Mouse (Mus musculus) lung, postnatal 14 days (tissue): ENCODE measurements at regions not wholly inside any gene's neighbourhood (a gene's known extent, or its start where the extent isn't known, plus 50 kb on each side); places are given as distances from the start of the nearest gene placed in this dataset.

Experiments used
- DNase-seq: peaks from one replicate; pipeline ENCODE4 v3.0.0; 2021

- peak; percentile 28 for DNase-seq
Observed at GRCm38 (mm10) chr6:126481257-126481656, 54.0 kb downstream of the Kcna5 start.

DNA sequence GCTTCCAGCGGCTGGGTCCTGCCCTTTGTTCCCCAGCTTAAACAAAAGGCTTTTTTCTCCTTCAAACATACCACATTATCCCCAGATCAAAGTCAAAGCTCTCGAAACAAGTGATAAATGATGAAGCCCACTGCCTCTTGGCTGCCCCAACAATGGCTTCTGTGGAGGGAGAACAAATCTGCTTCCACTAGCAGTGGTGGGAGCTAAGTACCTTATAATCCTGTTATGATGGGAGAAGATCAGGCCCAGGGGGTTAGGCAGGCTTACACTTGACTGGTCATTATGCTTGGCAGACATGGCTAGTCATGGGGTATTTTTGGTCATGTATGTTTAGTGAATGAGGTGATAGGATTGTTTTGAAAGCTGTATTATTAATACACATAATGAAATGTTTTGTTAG is 57.7 kb downstream of the Kcna5 start:
- no peak for DNase-seq

GRCm38 (mm10) chr6:126476758-126477157 is 58.5 kb downstream of the Kcna5 start:
- no peak for DNase-seq

- DNase-seq, result no peak
Observed at GRCm38 (mm10) chr6:126475555-126475954, 59.7 kb downstream of the Kcna5 start.

DNA sequence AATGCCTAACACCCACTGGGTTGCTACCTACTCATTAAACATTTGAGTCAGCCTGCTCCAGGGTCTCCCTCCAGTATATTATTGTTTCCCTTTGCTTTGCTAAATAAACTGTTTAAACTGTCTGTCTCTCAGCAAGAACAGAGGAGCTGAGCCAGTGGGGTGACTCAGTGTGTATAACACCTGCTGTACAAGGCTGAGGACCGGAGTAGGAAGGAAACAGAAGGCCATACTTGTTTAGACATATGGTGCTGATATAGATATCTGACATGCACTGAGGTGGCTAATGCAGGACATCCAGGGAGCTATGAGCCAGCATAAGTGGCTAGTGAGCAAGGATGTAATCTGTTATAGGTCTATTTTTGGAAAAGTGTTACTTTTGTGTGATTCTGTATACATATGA is 81.5 kb downstream of the Kcna5 start:
- no peak for DNase-seq

- no peak for DNase-seq
Observed at GRCm38 (mm10) chr6:126445519-126445918, 89.7 kb downstream of the Kcna5 start.

DNA sequence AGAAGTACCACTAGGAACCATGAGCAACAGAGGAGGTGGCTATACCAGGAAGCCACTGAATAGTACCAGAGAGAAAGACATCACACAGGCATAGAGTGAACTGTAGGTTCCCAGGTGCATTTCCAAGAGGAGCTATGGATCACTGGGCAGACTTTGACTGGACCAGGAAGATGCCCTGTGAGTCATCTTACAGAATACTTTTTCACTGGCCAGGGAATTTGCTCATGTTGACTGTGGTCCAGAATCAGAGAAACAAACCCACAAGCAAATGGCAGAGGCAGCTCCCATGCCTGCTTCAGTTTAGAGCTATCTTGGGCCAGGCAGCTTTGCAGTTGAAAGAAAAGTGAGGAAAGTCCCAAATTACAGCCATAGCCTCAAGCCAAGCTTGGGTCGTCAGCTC is 95.0 kb downstream of the Kcna5 start:
- DNase-seq, result no peak

DNA sequence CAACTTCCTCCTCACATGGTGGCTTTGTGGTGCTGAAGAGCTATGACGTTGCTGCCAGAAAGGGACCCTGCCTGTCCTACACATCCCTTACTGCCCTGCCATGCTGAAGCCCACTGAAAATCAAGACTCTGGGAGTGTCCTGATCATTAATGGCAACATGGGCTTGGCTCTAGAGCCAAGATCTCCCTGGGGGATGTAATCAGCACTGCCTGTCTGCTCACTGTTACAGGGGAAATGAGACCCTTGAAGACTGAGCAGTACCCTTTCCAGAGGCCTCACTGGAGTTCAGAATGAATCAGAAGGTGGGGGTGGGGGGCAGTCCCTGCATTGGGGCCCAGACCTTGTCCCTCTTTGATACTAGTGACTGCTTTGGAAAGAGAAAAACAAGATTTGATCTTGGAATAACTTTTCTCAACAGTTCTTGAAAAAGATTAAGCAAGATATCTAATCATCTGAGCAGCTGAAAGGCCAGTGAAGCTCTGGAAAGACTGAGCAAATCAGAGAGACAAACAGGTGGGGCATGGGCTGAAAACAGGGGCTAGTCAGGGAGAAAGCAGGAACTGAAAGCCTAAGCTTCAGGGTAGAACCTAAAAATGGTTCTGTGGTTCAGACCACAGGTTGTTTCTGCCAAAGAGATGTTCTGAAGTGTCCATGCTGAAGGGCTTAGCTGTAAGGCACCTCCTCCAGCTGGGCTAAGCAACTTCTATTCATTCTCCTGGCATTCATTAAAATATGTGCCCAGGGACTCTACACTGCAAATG is 97.1 kb downstream of the Kcna5 start:
- no peak for DNase-seq

- no peak for DNase-seq
Observed at GRCm38 (mm10) chr6:126427208-126427607, 108.0 kb downstream of the Kcna5 start.

DNA sequence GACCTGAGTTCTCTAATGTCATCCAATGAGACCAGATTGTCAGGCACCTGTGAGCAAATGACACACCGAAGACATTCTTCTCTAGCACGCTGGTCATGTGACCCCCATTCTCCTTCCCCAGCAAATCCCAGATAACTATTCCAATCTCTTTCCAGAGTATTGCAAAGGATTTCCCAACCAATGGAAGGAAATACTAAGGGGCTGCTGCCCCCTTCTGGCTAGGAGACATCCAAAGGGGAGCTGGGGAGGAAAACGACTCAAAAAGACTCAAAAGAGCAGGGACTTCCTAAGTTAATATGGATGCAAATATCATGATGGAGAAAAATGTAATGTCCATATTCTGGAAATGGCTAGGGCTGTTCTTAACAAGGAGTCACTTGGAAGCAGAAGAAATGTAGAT is 129.5 kb downstream of the Kcna5 start:
- peak; percentile 54 for DNase-seq

DNA sequence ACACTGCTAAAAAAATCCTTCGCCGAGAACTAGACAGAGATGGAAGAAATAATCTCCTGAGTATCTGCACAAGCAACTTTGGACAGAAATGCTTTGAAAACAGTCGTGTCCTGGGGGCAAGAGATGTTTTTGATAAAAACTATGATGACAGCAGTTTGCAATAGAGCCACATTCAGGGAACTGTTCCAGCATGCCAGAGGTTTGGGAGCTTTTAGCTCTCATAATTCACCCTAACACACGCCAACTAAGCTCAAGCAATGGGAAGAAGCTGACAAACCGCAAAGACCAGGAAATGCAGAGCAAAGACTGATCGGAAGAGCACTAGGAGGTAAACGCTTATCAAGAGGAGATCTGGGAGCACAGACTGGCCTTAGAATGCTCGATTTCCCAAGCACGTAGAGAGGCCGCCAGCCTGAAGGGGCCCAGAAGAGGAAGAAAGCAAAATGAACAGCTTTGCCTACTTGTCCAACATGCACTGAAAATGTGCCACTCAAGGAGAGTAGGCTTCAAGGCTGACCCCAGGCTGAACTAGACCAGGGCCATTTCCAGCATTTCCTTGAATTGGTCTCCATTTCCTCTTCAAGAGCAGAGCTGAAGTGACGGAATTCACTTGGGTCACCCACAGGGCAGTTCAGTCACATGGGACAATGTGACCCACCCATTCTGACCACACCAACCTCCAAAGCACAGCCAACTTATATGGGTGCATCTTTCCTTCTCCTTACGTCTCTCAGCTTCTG is 130.7 kb downstream of the Kcna5 start:
- DNase-seq, result peak; percentile 24

DNA sequence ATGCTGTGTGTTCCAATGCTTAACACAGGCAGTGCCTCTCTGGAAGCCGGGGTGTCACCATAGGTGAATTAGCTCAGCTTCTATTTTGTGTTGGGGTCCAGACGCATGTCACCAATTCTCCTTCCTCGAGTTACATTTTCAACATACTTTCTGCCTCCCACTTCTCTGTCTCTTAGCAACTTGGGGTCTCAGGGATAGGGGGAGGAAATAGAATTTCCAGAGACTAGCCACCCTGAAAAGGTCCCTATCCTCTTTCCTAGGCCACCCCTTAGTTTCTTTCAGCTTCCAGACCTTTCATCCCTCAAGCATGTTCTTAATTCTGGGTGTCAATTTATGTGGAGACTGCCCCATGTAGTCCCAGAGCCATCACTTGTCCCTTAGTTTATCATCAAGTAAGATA is 135.6 kb downstream of the Kcna5 start:
- DNase-seq, result no peak

DNA sequence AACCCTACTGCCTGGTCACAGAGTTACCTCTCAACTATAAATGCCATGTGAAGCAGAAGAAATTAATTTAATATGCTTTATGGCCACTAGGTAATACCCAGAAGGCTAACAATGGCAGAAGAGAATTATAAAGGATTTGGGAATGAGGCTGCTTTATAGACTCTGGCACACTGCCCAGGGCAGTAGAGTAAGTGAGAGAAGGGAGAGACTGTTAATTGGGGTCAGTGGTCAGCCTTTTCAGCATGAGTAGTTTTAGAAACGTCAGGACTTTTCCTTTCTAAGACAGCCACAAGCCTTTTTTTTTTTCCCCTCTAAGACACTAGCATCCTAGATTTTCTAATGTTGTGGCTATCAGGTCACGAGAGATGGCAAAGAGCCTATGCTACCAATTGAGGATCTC is 136.6 kb downstream of the Kcna5 start:
- no peak for DNase-seq

DNA sequence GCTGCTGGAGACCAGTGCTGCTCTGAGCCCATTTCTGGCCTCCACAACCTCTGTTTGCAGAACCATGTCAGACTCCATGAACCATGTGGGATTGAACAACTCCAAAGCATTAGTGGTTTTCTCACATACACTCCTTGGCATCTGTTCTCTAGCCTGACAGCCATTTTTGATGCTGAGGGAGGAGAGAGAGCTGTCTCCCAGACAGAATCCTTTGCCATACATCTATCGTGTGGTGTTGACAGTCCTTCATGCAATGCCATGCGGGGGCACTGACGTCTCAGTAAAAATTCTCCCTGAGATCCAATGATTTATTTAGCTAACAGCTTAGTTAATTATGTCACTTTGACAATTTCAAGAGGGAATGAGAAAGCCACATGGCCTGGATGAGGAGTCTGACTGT is 140.2 kb downstream of the Kcna5 start:
- no peak for DNase-seq

DNA sequence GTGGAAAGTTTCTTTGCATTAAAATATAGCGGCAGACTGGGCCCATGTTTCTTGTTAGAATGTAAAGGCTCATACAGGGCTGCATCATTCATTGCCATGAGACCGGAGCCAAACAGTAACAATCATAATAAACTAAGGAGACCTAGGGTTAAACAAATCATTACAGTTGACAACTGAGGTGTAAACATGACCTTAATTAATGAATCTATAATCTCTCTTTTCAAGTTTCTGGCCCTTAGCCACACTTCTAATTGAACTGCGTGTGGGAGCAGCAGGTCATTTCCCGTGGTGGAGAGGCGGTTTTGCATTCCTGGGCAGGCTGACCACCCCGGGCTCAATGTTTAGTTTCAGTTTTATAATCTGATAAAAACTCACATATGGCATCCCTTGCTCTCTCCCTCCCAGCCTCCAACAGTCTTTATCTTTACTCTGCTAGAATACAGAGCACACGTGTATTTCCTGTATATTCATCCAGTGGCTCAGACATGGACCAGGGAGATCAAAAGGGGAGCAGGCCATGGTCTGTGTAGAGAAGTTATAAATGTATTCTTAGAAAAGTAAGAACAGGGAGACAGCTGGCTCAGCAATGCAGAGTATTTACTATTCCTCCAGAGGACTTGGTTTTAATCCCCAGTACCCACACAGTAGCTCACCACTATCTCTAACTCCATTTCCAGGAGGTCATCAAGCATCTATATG is 141.0 kb downstream of the Kcna5 start:
- DNase-seq, result no peak

- DNase-seq, result peak; percentile 8
Observed at GRCm38 (mm10) chr6:126384210-126385012, 150.8 kb downstream of the Kcna5 start.

- DNase-seq, result peak; percentile 10
Observed at GRCm38 (mm10) chr6:126377216-126377615, 158.0 kb downstream of the Kcna5 start.

- DNase-seq, result no peak
Observed at GRCm38 (mm10) chr6:126374970-126375620, 160.1 kb downstream of the Kcna5 start.

- peak; percentile 53 for DNase-seq
Observed at GRCm38 (mm10) chr6:126371971-126372370, 163.2 kb downstream of the Kcna5 start.

- no peak for DNase-seq
Observed at GRCm38 (mm10) chr6:126371489-126371888, 163.7 kb downstream of the Kcna5 start.

DNA sequence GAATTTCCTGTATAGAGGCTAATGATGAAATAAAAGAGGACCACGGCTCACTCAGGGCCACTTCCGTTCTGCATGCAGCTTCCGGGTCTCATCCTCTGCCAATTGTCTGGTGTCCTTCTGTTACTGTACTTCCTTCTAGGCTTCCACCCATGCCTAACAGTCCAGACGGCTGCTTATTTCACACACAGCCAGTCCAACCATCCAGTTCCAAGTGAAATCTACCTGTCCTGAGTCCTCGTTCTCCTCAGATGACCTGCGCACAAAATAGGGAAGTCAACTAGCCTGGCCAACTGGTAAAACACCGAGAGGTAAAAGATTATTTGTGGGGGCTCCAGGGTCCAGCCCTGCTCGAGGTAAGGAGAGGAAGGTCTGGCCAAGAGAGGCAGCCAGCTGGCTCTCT is 169.7 kb downstream of the Kcna5 start:
- DNase-seq, result no peak

DNA sequence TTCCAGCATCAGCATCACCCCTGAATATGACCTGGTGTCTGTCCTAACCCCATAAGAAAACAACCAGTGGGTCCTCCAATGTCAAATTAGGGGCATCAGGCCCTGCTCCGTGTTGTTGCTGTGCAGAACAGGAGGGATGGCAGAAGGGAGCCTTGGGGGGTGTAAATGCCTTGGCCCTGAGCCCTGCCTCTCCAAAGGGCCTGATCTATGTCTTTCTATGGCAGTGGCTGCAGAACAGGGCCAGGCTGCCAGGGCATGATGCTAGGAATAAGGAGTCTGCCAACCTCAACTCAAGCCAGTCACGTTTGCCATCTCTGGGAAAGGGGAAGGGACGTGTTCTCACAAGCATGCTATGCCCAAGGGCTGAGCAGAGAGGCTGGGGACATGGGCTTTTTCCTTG is 172.9 kb downstream of the Kcna5 start:
- no peak for DNase-seq
